Mouse (Mus musculus) liver, postnatal 0 days (tissue): ENCODE measurements around the gene Themis2. TPM values are rescaled to one million over a fixed set of nuclear protein-coding genes. Genes with fewer than 3 reads are reported as not detected.
"Not testable (repeated sequence)": the region's sequence is repeated elsewhere in the genome, so short reads cannot be mapped to it uniquely, and the experiment has no call there.

Experiments used
- ATAC-seq: fragments of 200-750 bp; cut with Nextera tagmentation; 2 replicates; pipeline ENCODE4 v1.8.0; 2017; ENCODE audit warnings: mild to moderate bottlenecking, moderate library complexity
- DNase-seq: peaks from one replicate; pipeline ENCODE4 v3.0.0-alpha.2; 2016
- H3K27ac ChIP-seq: fragments of 300-500 bp; sonication (generic); 2 replicates; pipeline ENCODE4 v1.5.1; 2014; ENCODE audit warnings: antibody characterized with exemption, moderate library complexity, mild to moderate bottlenecking, low read depth
- H3K27me3 ChIP-seq: fragments of 300-500 bp; sonication (generic); 2 replicates; pipeline ENCODE4 v1.6.1; 2014; ENCODE audit warnings: low read length, control low read depth, mixed read lengths; ENCODE audit not compliant: insufficient read depth
- H3K36me3 ChIP-seq: fragments of 300-500 bp; sonication (generic); replicated peaks from 2 replicates; pipeline ENCODE4 v1.6.1; 2014; ENCODE audit warnings: mild to moderate bottlenecking, control low read depth, low read length, moderate library complexity, mixed read lengths; ENCODE audit not compliant: insufficient read depth
- H3K4me1 ChIP-seq: fragments of 300-500 bp; sonication (generic); 2 replicates; pipeline ENCODE4 v1.6.1; 2014; ENCODE audit warnings: antibody characterized with exemption, mild to moderate bottlenecking, control low read depth; ENCODE audit not compliant: insufficient read depth
- H3K4me2 ChIP-seq: fragments of 300-500 bp; sonication (generic); 2 replicates; pipeline ENCODE4 v1.6.1; 2014; ENCODE audit warnings: low read depth, mild to moderate bottlenecking, low read length, moderate library complexity, mixed read lengths
- H3K4me3 ChIP-seq: fragments of 300-500 bp; sonication (generic); 2 replicates; pipeline ENCODE4 v1.5.1; 2014; ENCODE audit warnings: low read depth, low read length
- H3K9ac ChIP-seq: fragments of 300-500 bp; sonication (generic); replicated peaks from 2 replicates; pipeline ENCODE4 v1.6.1; 2014; ENCODE audit warnings: mild to moderate bottlenecking, moderate library complexity
- H3K9me3 ChIP-seq: fragments of 300-500 bp; sonication (generic); 2 replicates; pipeline ENCODE4 v1.6.1; 2016; ENCODE audit warnings: mild to moderate bottlenecking, control low read depth, low read length, mixed read lengths
- CTCF ChIP-seq: sonication (generic); IDR thresholded peaks from 2 replicates; pipeline ENCODE4 v1.5.1; 2016; ENCODE audit warnings: antibody characterized with exemption, low read depth
- EP300 ChIP-seq: IDR thresholded peaks from 2 replicates; pipeline ENCODE4 v1.6.1; 2016; ENCODE audit warnings: antibody characterized with exemption, low read depth, mild to moderate bottlenecking
- WGBS: fragments of 180-500 bp; shearing (Covaris S2); extraction: QIAGEN DNeasy Blood & Tissue Kit; methylation state at CpG from one replicate; pipeline ENCODE4 v1.1.7; 2014; ENCODE audit not compliant: insufficient replicate concordance; 5-methylcytosine and 5-hydroxymethylcytosine counted together
- polyA plus RNA-seq: library from polyadenylated mRNA; unstranded; fragments of >200 nt; fragmentation: Nextera tagmentation; extraction: Ambion mirVana; gene quantifications from 2 replicates; pipeline ENCODE4 v1.2.1, GENCODE M21; 2015

Themis2 gene
- polyA plus RNA-seq, 1 experiment from 2014 or later = 3.1 TPM

- Histone ChIP-seq H3K9ac (peak within 1 kb of the TSS; percentile 80), H3K4me1 (peaks cover 10% of the 10 kb centered on the region), H3K27ac (peak within 1 kb of the TSS; percentile 90), H3K27me3 (no peaks in the 10 kb centered on the region), H3K36me3 (peaks cover 31% of the 10 kb centered on the region), H3K4me3 (peak within 1 kb of the TSS; percentile 76), H3K9me3 (no peaks in the 10 kb centered on the region), H3K4me2 (peak within 1 kb of the TSS; percentile 84)
- DNase-seq (peak; percentile 98), ATAC-seq (peak; percentile 97)
- TF ChIP-seq CTCF (no peak), EP300 (peak; percentile 87)
- WGBS = 3% methylated on average over 69 of the region's 71 CpGs
Measured at GRCm38 (mm10) chr4:132767914-132768876, 28.0 kb downstream of the Themis2 start, which contains the start of gene Rpa2. Gene Rpa2 (plus strand): TSS chr4:132768332.

DNA sequence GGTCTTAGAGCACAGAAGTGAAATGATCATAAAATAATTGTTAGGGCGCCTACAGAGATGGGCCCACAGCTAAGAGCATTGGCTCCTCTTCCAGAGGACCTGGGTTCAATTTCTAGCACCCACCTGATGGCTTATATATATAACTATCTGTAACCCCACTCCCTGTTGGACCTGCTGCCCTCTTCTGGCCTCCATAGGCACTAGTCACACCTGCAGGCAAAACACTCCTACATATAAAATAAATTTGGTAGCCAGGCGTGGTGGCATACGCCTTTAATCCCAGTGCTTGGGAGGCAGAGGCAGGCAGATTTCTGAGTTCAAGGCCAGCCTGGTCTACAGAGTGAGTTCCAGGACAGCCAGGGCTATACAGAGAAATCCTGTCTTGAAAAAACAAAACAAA is 33.1 kb downstream of the Themis2 start:
- not testable (repeated sequence) for H3K4me2 ChIP-seq, H3K9me3 ChIP-seq, H3K27me3 ChIP-seq, DNase-seq, H3K27ac ChIP-seq, H3K4me1 ChIP-seq, H3K9ac ChIP-seq, H3K4me3 ChIP-seq, H3K36me3 ChIP-seq, ATAC-seq
- peak; percentile 24; the same call in 1 of the 2 replicates for TF ChIP-seq CTCF
- 73% methylated on average over 3 of the region's 3 CpGs for WGBS

GRCm38 (mm10) chr4:132762602-132763001 is 33.6 kb downstream of the Themis2 start:
- TF ChIP-seq EP300 (no peak), CTCF (no peak)
- no peak for DNase-seq
- 68% methylated on average over 6 of the region's 6 CpGs for WGBS
- no peak for ATAC-seq
- Histone ChIP-seq H3K27me3 (peaks cover 5% of the 10 kb centered on the region), H3K9me3 (no peaks in the 10 kb centered on the region), H3K4me1 (peaks cover 6% of the 10 kb centered on the region), H3K4me3 (no peak overlapping the region), H3K27ac (no peak overlapping the region), H3K9ac (no peak overlapping the region), H3K4me2 (no peak overlapping the region), H3K36me3 (no peaks in the 10 kb centered on the region)

GRCm38 (mm10) chr4:132760296-132760695 is 35.9 kb downstream of the Themis2 start:
- Histone ChIP-seq H3K27me3 (peaks cover 12% of the 10 kb centered on the region), H3K9ac (no peak overlapping the region), H3K9me3 (no peaks in the 10 kb centered on the region), H3K4me1 (peaks cover 6% of the 10 kb centered on the region), H3K4me2 (no peak overlapping the region), H3K4me3 (no peak overlapping the region), H3K27ac (no peak overlapping the region), H3K36me3 (no peaks in the 10 kb centered on the region)
- 11% methylated on average over 3 of the region's 3 CpGs for WGBS
- DNase-seq (no peak), ATAC-seq (peak; percentile 72)
- TF ChIP-seq EP300 (no peak), CTCF (no peak)

DNA sequence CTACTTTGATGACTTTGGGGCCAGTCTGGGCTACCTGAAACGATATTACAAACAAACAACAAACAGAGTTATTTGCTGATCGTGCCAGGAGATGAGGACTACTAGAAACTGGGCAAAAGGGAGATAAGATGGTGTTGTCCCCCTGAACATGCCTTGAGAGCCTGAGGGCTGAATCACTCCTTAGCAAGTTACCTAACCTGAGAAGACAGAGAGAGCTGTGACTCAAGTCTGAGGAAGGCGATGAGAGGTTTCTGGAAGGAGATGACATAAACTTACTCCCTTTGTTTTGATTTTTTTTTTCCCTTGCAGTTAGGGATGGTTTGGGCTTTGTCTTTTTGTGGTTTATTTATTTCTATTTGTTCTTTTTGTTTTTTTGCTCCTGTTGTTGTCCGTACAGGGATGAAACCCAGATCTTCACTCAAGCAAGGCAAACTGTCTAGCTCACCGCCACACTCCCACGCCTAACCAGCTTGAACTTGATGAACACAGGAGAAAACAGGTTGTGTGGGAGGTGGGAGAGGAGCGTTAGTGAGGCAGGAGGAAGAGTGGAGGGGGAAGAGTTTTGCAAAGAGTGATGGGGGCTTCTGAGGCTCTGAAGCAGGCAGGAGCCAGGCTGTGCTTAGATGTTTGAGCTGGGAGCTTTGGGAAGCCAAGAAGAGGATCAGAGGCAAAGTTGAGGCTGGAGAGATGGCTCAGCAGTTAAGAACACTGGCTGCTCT is 38.4 kb downstream of the Themis2 start:
- H3K9me3 ChIP-seq = no peaks in the 10 kb centered on the region
- no peak for DNase-seq
- TF ChIP-seq EP300 (no peak), CTCF (no peak)

DNA sequence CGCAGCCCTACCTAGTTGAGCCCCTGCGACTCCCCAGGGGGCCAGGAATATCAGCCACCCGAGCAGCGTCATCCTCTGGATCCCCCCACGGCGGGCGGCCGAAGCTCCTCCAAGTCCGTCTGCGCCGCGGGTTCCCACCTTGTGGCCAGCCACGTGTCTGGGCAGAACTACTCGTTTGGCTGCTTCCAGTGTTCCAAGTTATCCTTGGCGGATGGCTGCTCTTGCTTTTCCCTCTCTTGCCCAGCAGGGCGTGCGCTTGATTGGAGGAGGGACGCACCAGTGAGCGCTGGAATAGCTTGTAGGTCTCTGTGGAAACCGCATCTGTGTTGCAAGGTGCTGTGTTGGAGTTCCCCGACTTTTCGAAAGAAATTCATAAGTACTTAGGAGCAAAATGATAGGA is 39.2 kb downstream of the Themis2 start, which contains the start of gene Smpdl3b:
Smpdl3b (minus strand) TSS at position 279 of the 400 bp plus-strand sequence.
- Histone ChIP-seq H3K36me3 (no peaks in the 10 kb centered on the region), H3K4me3 (peak within 1 kb of the TSS; percentile 48), H3K27me3 (peaks cover 12% of the 10 kb centered on the region), H3K4me1 (peaks cover 6% of the 10 kb centered on the region), H3K9ac (0 out of 2 replicates have a peak within 1 kb of the TSS, but pooled peaks have one; percentile 26), H3K4me2 (peak within 1 kb of the TSS; percentile 79), H3K27ac (no peak within 1 kb of the TSS), H3K9me3 (no peaks in the 10 kb centered on the region)
- DNase-seq = peak; percentile 54
- ATAC-seq = peak; percentile 83
- TF ChIP-seq EP300 = no peak
- TF ChIP-seq CTCF = peak; percentile 59
- under 1% methylated on average over 22 of the region's 22 CpGs for WGBS

More for the DNA sequence above, 38.4 kb downstream of the Themis2 start:
- peaks cover 12% of the 10 kb centered on the region for H3K27me3 ChIP-seq
- H3K27ac ChIP-seq = no peak overlapping the region
- H3K9ac ChIP-seq = no peak overlapping the region
- ATAC-seq = no peak
- 74% methylated on average over 7 of the region's 7 CpGs for WGBS
- H3K4me2 ChIP-seq = 0 out of 2 replicates have a peak overlapping the region, but pooled peaks have one; percentile 79
- H3K4me1 ChIP-seq = peaks cover 6% of the 10 kb centered on the region
- no peaks in the 10 kb centered on the region for H3K36me3 ChIP-seq
- H3K4me3 ChIP-seq = no peak overlapping the region
